Mouse (Mus musculus) layer of hippocampus, adult 2 months (tissue): ENCODE measurements around the gene Hif1an. TPM values are rescaled to one million over a fixed set of nuclear protein-coding genes. Genes with fewer than 3 reads are reported as not detected.

Experiments
- DNase-seq, 2 experiments: peaks; one replicate each; pipeline ENCODE4 v3.0.0; 2022; ENCODE audit warnings: low spot score in 2 of 2
- H3K27ac ChIP-seq: fragments of 200-600 bp; 2 replicates; pipeline ENCODE4 v1.8.1; 2022
- H3K4me3 ChIP-seq: fragments of 200-600 bp; 2 replicates; pipeline ENCODE4 v1.8.1; 2022; ENCODE audit warnings: mild to moderate bottlenecking
- CTCF ChIP-seq: fragments of 200-600 bp; conservative IDR thresholded peaks from 2 replicates; pipeline ENCODE4 v1.8.1; 2022; ENCODE audit warnings: antibody characterized with exemption, mild to moderate bottlenecking, moderate library complexity
- long read RNA-seq, 2 experiments: library from polyadenylated mRNA; stranded (forward); transcript quantifications; one replicate each; pipeline ENCODE4 v2.0.0; 2021; ENCODE audit warnings: borderline mapping rate in 2 of 2
- total RNA-seq, 2 experiments: library from RNA; stranded (reverse); gene quantifications; 2 replicates each; pipeline ENCODE4 v1.2.3; 2021

Gene Hif1an
- 10 to 100 TPM; 32.7 to 33.6 TPM for total RNA-seq
- long read RNA-seq, experiment 1, full-length matches to known transcripts, result 11 of 26 reads
- long read RNA-seq, experiment 1, partial matches to known transcripts, result 2 of 26 reads
- long read RNA-seq, experiment 1, other reads (novel, unspliced or antisense), result 13 of 26 reads
- long read RNA-seq, experiment 2, full-length matches to known transcripts, result 22 of 38 reads
- long read RNA-seq, experiment 2, partial matches to known transcripts, result 1 of 38 reads
- long read RNA-seq, experiment 2, other reads (novel, unspliced or antisense), result 15 of 38 reads

DNA sequence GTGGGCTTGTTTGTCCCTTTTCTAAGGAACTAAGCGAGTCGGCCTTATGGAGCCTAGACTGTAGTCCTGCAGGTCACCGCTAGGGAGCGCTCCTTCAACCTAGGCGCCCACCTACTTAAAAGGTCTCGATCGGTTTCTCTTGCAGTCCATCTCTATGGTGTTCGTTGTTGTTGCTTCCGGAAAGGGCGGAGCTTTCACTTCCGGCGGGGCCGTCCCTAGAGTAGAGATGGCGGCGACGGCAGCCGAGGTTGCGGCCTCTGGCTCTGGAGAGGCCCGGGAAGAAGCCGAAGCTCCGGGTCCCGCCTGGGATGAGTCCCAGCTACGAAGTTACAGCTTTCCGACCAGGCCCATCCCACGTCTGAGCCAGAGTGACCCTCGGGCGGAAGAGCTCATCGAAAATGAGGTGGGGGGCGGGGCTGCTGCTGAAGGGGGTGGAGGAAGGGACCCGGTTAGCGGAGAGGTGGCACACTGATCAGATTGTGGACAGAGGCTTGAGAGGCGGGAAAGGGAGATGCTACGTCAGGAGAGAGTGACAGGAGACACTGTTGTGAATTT lies at the start of gene Hif1an:
Gene Hif1an, plus strand, starts transcription at position 199 of the 555 bp plus-strand sequence.
- DNase-seq, result peak; percentile 93 to 95
- TF ChIP-seq CTCF, result peak; percentile 99
- peak within 1 kb of the TSS; percentile 67 for H3K4me3 ChIP-seq
- H3K27ac ChIP-seq, result peak within 1 kb of the TSS; percentile 85

DNA sequence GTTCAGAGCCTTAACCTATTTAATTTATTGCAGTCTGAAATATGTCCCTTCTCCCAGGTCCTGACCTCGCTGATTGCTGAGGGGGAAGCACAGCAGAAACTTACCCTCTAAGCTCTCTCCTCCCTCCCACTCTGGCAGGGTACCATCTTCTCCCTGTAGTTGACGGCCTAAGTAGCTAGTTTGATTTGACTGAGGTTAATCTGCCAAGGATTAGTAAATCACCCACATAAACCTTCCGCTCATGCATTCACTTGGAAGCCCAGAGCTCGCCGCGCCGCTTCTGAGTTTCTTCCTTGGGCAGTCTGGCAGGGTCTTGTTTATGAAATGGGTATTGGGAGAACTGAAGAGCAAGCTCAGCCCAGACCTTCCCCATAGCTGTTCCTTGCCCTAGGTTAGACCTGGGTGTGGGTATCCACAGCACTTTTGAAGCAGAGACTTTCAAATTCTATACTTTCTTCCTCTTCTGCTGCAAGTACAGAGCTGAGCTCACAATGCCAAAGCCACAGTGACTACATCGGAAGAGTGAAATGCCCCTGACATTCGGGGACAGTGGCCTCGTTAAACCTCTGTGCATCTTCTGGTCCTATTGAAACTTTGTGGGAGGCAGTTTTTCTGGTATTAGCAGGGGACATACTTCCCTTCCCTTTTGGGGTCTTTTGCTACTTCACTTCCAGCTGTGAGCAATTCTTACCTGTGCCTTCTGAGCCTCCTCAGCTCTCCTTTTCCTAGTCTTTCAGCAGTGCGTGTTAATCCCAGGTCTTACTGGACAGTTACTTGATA lies 49.4 kb upstream of the Hif1an start:
- no peak for DNase-seq
- Histone ChIP-seq H3K27ac (no peak overlapping the region), H3K4me3 (no peak overlapping the region)
- TF ChIP-seq CTCF, result no peak

DNA sequence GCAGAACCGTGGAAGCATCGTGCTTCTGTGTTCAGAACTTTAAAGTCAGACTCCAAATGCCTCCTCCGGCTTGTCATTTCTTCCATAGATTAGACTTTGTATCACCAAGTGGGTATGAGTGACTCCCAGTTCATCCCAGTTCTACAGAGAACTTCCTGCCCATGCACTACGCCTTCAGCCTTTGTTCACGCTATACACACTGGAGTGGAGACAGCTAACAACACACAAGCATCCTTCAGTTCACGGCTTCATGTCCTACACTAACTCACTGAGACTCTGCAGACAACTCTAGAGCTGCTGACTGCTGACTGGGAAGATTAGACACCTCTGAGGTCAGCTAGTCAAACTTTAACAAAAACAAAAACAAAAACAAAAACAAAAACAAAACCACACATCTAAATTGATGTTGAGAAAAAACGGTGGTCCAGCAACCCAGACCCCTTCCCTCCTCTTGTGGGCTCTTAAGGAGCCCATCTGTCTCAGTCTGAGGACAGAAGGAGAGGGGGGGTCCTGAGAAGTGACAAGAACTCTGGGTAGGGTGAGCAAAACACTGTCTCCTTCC lies 48.6 kb upstream of the Hif1an start:
- TF ChIP-seq CTCF, result no peak
- Histone ChIP-seq H3K27ac (no peak overlapping the region), H3K4me3 (no peak overlapping the region)
- no peak for DNase-seq

DNA sequence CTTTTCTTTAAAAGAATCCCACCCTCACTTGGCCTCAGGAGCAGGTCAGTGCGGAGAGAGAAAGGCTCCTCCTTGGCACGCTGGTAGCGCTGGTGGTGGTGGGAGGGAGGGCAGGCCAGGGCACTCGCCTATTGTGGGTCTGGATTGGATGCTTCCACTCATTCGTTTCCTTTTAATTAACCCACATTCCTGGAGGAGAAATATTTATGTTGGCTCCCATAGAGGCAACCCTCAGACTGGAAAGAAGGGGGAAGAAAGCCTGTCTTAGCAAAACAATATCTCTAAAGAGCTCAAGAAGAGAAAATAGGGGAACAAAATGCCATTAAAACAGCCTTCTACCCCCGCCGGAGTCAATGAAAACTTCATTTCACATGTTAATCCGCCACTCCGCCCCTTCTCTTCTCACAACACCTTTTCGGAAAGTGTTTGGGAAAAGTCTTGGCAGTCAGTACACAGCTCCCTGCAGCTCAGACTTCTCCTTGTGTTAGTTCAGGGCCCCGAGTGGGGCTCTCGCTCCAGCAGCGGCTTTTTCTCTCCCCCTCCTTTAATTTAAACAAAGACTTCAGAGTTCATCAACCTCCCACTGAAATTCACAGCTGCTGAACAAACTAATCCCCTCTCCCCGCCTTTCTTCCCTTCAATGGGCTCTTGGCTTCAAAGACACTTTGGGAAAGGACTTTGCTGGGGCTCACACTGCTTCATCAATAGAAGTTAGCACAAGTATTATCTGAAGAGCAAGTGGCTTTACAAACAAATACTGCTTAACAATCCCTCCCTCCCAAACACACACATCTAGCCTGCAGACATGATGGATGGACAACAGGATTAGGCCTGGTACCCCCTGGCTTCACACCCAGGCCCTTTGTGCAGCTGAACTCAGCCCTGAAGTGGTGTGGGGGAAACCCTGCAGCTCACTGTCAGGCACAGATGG lies 47.9 kb upstream of the Hif1an start:
- peak; percentile 10; the same call in 1 of the 2 replicates for TF ChIP-seq CTCF
- DNase-seq, result no peak
- H3K4me3 ChIP-seq, result no peak overlapping the region
- H3K27ac ChIP-seq, result no peak overlapping the region

DNA sequence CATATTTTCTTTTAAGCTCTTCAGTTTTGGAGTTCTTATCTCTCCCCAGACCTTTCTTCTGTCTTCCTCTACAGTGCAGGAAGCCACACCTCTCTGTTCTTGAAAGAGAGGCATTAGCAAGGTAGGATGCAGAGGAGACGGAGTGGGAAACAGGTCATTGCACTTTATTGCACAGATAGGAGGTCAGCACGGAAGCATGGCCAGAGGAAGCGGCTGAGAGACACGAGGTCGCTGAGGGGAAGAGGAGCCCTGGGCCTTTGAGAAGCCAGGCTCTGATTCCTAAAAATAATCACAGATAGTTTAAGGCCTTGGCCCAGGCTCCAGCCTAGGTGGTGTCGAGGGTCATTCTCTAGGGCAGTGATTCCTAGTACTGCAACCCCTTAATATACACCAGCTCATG lies 46.9 kb upstream of the Hif1an start:
- TF ChIP-seq CTCF, result no peak
- Histone ChIP-seq H3K4me3 (no peak overlapping the region), H3K27ac (no peak overlapping the region)
- DNase-seq, result no peak

DNA sequence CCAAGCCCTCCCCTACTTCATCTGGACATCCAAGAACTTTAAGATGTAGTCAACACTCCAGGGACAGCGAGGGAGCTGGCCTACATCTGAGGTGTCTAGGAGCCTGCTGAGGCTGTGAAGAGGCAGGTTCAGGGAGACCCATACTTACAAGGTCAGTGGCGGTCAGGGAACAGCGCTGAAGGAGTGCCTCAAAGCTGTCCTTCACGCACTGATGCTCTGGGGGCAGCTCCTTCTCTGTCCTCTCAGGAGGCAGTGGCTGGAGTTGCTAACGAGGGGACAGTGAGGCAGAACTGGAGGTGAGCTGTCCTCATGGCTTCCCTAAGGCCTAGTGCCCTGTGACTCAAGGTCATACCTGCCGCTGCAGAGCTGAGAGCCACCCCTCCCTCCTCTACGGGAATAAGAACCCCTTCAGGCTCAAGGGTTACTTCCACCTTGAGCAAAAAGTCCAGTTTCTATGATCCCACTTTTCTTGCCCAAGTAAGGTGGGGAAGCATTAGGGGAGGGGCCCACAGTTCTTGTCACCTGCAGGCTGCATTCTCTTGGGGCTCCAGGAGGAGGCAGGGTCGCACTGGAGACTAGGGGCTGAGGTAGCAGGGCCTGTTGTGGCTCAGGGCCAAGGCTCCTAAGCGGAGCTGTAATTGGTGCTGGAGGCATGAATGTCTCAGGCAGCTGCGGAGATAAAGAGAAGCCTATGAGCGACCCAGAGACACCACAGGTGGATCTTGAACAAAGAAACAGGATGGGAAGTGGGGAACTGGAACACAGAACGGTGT lies 44.5 kb upstream of the Hif1an start:
- no peak for DNase-seq
- Histone ChIP-seq H3K27ac (no peak overlapping the region), H3K4me3 (no peak overlapping the region)
- peak; percentile 18 for TF ChIP-seq CTCF

DNA sequence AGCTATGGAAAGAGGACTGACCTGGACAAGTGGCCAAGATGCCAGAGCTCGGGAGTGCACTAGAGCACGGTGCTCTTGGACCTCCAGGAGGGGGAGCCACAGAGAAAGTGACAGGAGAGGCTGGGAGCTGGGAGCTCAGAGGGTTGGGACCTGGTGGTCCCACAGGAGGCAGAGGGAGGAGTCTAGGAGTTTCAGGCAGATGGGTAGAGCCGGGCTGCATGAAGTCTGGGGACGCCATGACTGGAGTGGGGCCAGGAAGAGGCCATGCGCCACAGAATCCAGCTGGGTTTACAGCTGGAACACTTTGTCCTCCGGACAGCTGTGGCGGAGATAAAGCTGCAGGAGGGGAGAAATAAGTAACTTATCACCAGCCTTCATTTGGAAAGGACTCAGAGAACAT lies 43.5 kb upstream of the Hif1an start:
- no peak for DNase-seq
- Histone ChIP-seq H3K4me3 (no peak overlapping the region), H3K27ac (no peak overlapping the region)
- TF ChIP-seq CTCF, result peak; percentile 53

DNA sequence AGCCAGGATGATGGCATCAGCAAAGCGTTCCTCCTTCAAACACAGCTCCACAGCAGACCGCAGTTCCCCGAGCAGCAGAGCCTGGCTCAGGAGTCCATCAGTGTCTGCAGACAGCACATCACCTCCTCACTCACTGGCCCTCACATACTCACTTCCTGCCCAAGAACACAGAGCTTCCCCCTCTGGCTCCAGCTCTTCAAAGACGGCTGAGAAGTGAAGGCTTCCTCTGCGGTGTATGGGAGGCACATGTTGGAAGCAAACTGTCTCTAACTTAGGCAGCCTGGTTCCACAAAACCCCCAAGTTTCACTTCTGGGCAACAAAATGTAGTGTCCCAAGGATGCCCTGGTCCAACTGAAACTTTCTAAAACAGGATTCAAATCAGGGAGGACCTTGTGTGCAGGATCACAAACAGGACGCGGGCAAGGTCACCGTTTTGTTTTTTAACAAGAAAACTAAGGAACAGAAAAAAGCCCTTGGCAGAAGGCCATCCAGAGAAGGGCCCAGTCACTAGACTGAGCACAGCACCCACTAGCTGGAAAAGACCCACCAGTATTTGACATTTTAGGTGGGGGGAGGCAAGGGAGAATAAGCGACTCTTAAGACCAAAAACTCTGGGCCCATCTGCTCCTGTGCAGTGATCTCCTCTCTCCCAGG lies 37.0 kb upstream of the Hif1an start:
- no peak overlapping the region for H3K4me3 ChIP-seq
- no peak for DNase-seq
- no peak overlapping the region for H3K27ac ChIP-seq
- TF ChIP-seq CTCF, result no peak

DNA sequence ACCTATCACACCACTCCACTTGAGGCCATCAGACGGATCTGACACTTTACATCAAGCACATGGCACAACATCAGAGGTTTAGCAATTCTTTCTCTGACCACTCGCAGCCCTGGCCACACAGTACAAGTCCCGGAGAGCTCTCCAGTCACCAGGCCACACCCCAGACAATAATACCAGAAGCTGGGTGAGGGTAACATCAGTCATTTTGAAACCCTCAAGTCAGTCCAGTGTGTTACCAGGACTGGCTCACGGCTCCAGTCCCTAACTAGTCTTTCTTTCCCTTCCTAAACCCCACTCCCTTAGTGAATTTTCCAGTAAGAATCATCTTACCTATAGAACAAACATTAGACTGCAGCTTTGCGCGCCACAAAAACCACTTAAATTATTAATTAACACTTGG lies 32.6 kb upstream of the Hif1an start:
- no peak overlapping the region for H3K27ac ChIP-seq
- no peak for TF ChIP-seq CTCF
- no peak for DNase-seq
- H3K4me3 ChIP-seq, result no peak overlapping the region

DNA sequence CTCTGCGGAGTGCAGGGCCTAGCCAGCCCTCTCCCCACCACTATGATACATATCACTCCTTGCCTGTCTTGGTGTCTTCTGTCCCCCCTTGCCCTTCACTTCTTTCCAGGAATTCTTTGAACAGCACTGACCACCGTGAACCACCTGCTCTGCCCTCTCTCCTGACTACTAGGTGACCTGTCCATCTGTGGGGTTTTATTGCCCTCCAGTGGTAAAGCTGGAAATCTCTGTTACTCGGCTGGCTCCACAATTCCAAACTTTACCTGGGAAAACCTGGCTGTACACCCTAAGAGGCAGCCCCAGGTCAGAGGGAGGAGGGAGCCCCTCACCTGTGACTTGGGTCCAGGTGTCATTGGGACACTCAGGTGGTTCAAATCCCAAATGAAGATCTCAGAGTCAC lies 27.3 kb upstream of the Hif1an start:
- no peak for DNase-seq
- TF ChIP-seq CTCF, result peak; percentile 73
- H3K27ac ChIP-seq, result no peak overlapping the region
- no peak overlapping the region for H3K4me3 ChIP-seq

DNA sequence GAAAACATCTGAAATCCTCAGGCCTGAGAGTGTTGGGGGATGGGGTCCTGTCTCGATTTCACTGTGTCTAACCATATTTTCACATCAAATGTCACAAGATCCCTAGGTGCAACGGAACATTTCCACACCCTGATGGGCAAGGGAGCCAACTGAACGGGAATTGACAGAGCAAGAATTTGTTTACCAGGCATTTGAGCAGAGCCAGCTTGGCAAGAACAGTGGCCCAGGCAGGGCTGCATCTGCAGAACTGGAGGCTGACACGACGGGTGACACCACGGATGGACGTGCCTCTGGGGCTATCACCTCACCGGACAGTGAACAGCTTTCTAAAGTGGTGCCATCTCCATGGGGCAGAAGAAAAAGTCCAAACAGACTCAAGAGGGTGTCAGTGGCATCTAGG lies 25.2 kb upstream of the Hif1an start:
- no peak for TF ChIP-seq CTCF
- no peak overlapping the region for H3K4me3 ChIP-seq
- no peak overlapping the region for H3K27ac ChIP-seq
- no peak for DNase-seq
